Mouse (Mus musculus): ENCODE measurements around the gene Srd5a3.
A peak's percentile ranks its signal among the peaks of the same experiment; 100 is the strongest.
"Not testable (repeated sequence)": the region's sequence is repeated elsewhere in the genome, so short reads cannot be mapped to it uniquely, and the experiment has no call there.

The Srd5a3 gene

DNA sequence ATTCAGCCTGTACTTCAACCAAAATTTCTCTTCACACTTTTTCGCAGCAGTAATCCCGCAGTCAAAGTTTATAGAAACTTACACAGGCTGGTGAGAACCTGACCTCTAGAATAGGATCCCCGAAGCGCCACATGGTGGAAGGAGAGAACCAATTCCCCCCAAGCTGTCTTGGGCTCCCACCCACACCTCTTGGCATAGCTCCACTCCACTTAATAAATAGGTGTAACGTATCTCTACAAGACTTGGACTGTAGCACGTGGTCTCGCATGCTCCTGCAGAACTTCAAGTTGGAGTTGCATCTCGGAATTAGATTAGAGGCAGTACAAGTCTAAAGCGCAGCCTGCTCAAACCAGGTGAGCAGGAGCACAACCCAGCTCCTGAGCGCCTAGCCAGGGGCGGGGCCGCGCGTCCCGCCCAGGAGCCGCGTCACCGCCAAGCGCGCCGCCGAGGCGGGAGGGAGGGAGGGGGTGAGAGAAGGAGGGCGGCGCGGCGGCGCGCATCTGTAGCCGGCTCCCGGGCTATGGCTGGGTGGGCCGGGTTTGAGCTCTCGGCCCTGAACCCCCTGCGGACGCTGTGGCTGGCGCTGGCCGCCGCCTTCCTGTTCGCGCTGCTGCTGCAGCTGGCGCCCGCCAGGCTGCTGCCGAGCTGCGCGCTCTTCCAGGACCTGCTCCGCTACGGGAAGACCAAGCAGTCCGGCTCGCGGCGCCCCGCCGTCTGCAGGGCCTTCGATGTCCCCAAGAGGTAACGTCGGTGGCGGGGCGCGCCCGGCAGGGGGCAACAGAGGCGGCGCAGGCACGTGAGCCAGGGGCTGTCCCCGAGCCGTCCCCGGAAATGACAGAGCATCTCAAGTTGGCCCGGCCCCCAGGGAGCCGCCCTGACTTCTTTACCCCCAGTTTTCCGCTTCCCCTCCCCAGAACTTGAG is at the start of gene Srd5a3:
Srd5a3 (plus strand) TSS at position 464 of the 922 bp plus-strand sequence.
- peak; percentile 57 for DNase-seq (ENCODE audit: extremely low spot score, low read depth, low spot score)

DNA sequence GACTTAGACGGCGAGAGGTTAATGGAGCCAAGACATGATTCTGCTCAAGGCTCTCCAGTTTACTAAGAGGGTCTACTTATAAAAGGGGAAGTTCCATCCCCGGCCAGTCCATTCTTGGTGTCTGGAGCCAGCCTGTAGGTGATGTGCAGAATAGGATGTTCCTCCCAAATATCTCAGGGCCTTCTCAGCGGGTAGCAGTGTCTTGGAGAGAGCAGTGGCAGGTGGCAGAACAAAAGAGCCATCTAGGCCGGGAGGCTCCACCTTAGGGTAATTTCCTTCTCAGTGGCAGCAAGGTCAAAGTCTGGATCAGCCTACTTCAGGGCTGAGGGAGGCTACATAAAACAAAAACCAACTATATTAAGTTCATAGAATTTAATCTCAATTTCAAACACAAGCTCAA is 36.3 kb upstream of the Srd5a3 start:
- DNase-seq (ENCODE audit: extremely low spot score, low read depth, low spot score), result not testable (repeated sequence)

DNA sequence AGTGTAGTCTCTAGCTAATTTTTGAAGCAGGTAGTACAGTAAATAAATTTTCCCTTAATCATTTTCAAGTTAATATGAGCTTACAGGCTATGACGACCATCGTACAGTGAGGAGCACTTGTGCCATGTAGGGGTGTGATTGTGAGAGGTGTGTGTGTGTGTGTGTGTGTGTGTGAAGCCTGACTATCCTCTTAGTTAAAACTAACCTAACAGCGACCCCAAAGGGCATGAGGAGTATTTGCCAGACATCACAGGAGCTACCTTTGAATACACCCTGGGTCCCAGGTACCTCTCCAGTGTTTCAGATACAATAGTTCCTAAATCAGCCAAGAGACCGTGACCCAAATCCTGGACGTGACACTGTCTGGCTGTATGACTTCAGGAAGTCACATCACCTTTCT is 32.8 kb upstream of the Srd5a3 start:
- DNase-seq (ENCODE audit: extremely low spot score, low read depth, low spot score), result no peak

DNA sequence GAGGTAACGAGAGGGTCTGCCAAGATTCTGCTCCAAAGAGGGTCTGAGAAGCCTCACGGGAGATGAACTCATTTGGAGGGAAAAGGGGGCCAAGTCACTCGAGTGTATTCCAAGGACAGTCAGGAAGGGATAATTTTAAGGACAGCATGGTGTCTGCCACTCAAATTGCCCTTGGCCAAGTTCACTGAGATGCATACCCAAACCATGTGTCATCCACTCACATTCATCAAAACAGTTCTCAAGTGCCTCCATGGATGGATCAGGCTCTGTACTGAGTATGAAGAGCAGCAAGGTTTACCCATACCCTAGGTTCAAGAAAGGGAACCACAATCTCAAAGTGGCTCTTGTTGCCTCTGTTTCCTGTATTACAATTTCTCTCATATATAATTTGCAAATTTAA is 31.6 kb upstream of the Srd5a3 start:
- DNase-seq (ENCODE audit: extremely low spot score, low read depth, low spot score), result no peak

DNA sequence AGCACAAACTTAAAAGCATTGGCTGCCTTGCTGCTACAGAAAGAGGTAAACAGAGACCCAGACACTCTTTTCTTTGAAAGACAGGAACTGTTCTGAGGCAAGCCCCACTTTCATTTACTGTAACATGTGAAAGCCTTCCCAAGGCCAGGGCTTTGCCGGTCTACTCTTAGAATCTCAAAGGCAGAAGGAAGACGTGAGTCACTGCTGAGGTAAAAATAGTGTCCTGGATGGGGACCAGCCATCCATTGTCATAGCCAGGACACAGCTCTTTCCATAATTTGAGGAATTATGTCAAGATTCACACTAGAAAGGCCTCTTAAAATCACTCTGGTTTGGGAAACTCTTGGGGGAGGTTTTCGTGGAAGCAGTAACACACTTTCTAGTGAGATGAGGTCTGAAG is 28.9 kb upstream of the Srd5a3 start:
- no peak for DNase-seq (ENCODE audit: extremely low spot score, low read depth, low spot score)

DNA sequence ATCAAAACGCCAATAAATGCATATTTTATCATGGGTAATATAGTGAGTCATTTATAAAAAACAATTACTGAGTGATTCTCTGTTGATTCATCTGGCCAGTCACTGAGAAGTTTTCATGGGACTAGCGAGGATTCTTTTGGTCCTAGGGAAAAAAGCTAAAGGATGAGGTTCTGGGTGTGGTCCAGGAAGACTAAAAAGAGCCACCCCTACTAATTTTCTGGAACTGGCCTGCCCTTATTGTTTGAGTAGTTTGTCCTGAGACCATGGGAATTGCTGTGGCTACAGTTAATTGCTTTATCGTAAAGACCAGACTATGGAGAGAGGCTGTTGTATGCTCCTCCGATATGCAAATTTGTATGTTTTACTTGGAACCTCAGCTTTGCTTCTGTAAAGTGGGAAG is 28.1 kb upstream of the Srd5a3 start:
- DNase-seq (ENCODE audit: extremely low spot score, low read depth, low spot score), result no peak

DNA sequence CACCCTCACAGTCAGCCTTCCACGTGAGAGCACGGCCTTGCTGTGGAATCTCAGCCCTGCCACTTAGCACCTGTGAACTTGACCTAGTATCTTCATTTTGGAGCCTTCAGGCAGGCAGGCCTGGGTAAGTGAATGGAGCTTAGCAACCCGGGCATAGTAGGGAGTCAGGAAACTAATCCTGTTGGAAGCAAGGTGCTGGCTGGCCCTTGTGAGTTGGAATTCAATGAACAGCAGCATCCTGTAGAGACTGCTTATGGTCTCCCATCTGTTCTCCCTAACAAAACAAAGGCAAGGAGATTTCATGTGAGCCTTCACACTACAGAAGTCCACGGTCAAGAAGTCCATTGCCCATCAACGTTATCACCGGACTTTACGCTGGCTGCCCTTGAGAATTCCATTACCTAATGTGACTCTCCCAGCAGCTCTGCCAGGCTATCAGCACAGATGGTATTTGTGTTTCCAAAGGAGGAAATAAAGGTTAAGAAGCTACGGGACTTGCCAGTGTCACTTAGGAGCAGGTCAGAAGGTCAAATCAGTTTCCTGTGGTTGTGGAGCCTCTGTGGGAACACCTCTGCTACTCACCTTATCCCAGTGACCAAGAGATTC is 24.5 kb upstream of the Srd5a3 start:
- no peak for DNase-seq (ENCODE audit: extremely low spot score, low read depth, low spot score)

DNA sequence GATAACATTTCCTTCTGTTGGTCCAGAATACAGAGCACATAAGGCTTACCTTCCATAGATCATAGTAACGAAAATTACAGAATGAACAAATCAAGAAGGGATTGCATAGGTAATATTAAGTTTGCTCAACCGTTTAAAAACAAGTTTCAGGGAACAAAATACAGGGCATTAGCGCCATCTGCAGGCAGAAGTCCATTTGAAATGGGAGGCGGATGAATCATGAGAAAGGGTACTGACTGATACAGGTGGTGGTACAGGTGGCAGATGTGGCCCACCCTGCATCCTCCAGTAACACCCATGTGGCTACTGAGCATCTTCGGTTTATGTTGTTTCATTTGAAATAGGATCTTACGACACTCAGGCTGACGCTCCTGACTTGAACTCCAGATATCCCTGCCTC is 21.6 kb upstream of the Srd5a3 start:
- DNase-seq (ENCODE audit: extremely low spot score, low read depth, low spot score), result peak; percentile 22

DNA sequence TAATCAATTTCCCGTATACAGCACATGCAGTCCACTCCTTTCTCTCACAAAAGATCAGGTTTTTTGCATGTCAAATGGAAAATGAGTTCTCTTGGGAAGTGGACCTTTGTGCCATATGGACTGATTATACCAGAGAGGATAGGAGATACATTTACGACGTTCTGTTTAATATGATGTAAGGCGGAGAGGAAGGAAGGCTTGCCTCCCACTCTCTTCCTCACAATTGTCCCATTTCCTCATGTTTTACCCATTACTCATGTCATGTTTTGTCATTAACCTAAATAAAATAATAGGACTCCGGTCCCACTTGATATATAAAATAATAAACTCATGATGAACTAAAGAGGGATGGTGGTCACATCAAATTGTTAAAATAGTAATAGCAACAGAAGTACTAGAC is 19.4 kb upstream of the Srd5a3 start:
- DNase-seq (ENCODE audit: extremely low spot score, low read depth, low spot score), result no peak

DNA sequence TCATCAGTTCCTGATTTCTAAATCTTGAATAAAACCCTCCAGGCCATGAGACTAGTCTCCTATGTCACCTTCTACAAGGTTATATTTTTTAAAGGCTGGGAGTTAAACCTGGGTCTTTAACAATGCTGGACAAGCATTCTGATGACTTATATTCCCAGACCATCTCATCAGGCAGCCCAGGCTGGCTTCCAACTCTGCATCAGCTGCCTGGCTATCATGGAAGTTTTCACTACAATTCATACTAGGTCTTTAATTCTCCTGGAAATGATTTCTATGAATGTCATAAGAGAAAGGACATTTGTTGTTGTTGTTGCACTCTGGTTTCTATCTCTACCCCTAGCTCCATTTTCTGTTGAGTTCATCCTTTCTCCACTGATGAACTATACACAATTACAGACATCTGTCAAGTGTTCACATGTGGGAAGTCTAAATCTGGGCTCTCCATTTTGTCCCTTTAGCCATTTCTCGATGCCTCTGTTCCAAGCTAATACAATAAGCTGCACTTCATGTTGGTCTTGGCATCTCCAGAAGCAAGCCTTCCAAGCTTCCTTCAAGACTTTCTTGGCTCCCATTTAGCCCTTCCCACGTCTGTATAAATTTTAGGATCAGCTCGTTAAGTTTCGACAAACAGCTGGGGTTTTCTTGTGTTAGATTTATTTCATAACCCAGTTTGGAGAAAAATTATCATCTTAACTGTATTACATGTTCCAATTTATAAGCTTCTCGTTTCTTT is 12.3 kb upstream of the Srd5a3 start:
- DNase-seq (ENCODE audit: extremely low spot score, low read depth, low spot score), result no peak

DNA sequence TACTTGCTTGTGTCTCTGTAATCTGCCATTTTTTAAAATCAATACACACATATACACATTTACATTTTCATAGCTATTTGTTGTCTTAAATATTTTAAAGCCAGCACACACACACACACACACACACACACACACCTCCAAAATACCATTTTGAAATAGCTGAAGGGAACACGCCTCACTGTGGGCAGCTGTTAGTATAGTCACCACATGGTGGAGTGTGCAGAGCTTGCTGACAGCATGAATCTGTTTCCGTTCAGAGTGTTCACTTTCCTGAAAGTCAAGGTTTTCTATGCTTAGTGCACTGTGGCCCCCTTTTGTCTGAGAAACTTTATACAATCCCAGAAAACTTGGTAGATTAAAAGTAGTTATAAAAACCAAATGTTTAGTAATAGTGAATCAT is 9.8 kb upstream of the Srd5a3 start:
- no peak for DNase-seq (ENCODE audit: extremely low spot score, low read depth, low spot score)

DNA sequence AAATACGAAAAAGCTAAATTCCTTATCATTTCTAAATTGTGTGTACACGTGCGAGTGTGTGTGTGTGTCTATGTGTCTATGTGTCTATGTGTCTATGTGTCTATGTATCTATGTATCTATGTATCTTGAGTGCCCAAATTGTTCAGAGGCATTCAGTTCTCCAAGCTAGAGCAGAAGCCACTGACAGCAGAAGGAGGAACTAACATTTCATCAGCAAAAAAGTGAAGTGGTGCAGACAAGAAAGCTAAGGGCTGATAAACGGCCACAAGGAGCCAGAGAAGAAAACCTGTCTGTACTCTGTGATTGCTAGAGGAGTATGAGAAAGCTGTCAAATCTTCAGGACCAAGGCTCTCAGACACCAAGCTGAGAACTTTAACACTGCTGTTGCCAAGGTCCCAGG is 8.1 kb upstream of the Srd5a3 start:
- DNase-seq (ENCODE audit: extremely low spot score, low read depth, low spot score), result no peak

DNA sequence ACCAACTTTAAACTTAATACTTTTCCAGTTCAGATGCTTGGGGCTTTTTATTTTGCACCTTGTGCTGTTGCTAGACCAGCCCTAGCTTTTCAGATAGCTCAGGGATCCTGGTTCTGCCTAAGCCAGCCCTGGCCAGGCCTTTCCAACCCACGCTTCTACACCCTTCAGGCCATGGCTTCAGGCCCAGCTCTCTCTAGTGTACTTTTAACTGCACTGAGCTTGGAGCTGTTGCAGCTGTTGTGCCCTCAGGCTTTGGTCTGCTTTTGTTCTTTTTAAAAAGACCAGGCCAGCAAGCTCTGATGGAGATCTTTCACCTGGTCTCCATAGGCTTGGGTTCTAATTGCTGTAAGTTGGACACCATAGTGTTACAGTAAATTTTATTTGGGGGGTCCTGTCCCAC is 4.4 kb upstream of the Srd5a3 start:
- DNase-seq (ENCODE audit: extremely low spot score, low read depth, low spot score), result no peak

DNA sequence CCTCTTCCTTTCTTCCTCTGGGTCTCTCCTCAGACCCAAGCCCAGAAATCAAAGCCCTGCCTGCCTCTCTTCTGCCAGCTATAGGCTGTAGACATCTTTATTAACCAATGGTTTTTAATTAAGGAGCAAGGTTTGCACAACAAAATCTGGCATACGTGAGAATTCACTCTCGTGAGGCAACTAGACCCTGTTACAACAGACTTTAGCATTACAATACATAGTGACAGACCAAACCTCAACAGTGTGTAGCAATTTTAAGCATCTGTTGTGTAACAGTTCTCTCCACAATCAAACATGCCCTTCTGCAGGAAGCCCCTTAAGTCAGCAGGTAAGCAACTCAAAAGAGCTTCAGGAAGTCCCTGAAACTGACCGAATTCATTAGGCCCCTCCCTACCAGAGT is 3.8 kb upstream of the Srd5a3 start:
- no peak for DNase-seq (ENCODE audit: extremely low spot score, low read depth, low spot score)

DNA sequence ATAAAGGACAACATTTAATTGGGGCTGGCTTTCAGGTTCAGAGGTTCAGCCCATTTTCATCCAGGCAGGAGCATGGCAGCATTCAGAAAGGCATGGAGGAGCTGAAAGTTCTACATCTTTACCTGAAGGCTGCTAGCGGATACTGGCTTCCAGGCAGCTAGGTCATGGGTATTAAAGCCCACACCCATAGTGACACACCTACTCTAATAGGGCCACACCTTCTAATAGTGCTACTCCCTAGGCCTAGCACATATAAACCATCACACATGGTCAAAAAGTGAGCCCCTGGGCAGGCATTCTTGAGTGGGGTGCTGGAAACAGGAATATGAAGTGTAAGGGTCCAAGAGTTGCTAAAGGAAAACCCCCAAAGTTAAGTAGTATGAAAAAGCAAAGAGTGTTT is 2.5 kb upstream of the Srd5a3 start:
- no peak for DNase-seq (ENCODE audit: extremely low spot score, low read depth, low spot score)

DNA sequence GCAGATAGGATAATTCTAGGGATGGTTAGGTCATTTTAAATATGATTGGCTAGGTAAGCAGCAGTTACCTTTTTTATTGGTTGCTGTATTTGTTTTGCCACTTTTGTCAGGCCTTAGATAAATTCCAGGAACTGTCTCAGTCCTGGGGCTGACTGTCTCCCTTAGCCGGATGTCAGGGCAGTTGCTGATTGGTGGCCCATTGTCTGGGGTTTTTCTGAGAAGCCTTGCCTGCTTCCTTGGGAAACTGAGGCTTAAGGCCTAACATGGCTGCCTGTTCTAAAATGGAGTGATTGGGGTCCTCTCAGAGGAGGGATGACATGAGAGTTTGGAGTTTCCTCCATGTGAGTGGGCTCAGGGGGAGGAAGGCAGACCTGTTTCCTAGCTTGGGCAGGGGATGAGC is 2.0 kb upstream of the Srd5a3 start:
- DNase-seq (ENCODE audit: extremely low spot score, low read depth, low spot score), result no peak

DNA sequence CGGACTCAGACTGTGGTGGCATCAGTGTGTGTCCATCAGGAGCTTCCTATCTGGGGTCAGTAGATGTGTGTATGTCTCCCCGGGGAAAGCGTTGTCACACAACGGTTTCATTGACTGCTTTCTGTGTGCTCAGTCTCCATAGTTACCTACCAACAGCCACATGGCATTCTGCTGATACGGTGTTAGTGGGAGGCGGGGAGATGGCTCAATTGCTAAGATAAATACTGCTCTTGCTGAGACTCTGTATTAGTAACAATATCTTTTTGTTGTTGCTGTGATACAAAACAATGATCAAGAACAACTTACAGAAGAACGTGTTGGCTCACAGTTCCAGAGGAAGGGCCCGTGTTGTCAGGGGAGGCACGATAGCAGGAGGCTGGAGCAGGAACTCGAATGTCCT is 1.6 kb upstream of the Srd5a3 start:
- DNase-seq (ENCODE audit: extremely low spot score, low read depth, low spot score), result no peak

DNA sequence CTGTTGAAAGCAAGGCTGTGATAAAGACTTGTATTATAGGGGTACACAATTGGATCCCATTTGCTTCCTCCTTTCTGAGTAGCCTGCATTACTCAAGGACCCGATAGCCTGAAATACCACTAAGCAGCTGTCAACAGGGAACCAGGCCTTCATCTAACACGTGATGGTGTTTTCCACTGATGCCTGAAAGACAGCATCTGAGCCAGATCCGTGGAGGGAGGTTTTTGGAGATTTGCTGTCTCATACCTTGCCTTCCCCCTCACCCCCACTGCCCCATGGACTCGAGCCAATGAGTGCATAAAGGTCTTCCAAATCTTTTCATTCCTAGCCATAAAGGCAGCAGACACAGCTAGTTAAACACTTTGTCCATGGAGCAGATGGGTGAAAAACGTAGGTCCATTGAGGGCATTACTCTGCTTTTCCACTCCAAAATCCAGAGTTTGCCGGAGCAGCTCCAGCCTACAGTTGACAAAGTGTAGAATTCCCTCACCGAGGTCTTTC is 850 bp upstream of the Srd5a3 start:
- DNase-seq (ENCODE audit: extremely low spot score, low read depth, low spot score), result no peak

DNA sequence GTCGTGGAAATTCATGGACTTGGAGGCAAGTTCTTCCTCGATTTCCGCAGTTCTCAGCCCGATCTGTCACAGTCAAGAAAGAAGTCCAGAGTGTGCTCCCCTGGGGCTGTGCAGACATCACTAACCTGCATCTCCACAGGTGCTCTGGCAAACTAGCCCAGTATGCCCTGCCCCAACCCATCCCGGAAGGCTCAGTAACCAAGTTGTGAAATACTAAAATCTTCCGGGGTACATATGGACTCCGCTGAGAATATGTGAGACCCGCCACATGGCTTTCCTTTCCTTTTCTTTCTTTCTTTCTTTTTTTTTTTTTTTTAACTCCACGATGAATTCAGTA is 627 bp downstream of the Srd5a3 start:
- DNase-seq (ENCODE audit: extremely low spot score, low read depth, low spot score), result peak; percentile 26

DNA sequence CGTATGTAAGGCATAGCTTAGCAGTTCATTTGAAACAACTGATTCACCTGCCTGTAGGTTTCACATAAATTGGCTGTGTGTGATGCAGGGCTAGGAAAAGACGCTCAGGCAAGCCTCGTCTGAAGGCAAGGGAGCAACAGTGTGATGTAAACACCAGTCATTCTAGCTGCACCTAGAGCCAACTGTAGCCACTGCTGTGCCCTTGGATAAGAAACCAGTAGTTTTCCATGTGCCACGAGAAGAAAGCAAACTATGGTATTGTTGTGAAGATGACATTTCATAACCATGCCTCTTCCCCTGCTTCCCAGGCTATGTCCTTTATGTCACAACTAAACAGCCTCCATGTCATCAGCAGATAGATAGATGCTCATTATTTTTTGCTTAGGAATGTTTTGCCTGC is 3.3 kb downstream of the Srd5a3 start:
- no peak for DNase-seq (ENCODE audit: extremely low spot score, low read depth, low spot score)

DNA sequence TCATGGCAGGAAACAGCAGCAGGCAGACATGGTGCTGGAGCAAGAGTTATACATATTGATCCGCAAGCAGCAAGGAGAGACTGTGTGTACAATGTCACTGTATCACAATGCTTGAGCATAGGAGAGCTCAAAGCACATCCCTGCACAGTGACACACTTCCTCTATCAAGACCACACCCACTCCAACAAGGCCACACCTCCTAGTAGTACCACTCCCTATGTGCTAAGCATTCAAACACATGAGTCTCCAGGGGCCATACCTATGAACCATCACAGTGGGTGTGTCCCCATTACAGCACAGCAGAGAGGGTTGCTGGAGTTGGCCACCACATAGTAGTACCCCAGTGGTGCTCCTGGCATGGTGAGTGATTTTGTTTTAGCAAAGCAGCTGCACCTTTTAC is 6.3 kb downstream of the Srd5a3 start:
- DNase-seq (ENCODE audit: extremely low spot score, low read depth, low spot score), result no peak

DNA sequence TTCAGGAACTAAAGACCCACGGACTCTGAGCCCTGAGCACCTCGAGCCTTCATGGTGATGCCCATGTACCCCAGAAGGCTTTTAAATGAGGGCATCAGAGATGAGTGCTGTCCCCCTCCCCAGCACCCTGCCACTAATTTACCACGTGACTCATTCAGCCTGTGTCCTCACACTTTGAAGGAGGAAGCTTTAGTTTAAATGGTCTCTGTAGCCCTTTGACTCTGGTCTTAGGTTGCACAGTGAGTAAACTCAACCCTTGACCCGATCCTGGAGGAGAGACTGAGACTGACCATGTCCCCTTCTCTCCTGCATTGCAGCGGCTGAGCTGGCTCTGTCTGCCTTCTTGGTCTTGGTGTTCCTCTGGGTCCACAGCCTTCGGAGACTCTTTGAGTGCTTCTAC is 9.4 kb downstream of the Srd5a3 start:
- no peak for DNase-seq (ENCODE audit: extremely low spot score, low read depth, low spot score)
